Mouse (Mus musculus) small intestine, adult 2 months (tissue): ENCODE data around the gene Smco2.

Source experiments
- CTCF ChIP-seq: fragments of 200-500 bp; IDR thresholded peaks from 2 replicates; pipeline ENCODE4 v1.5.1; 2012; ENCODE audit warnings: low read depth, mild to moderate bottlenecking, control low read depth, inconsistent platforms, low read length, moderate library complexity, mixed read lengths; ENCODE audit not compliant: insufficient replicate concordance, insufficient read length; ENCODE audit errors: extremely low read depth
- POLR2A ChIP-seq: fragments of 200-500 bp; IDR thresholded peaks from 2 replicates; pipeline ENCODE4 v1.6.1; 2012; ENCODE audit warnings: low read depth, mild to moderate bottlenecking, control low read depth, inconsistent platforms, low read length, moderate library complexity

DNA sequence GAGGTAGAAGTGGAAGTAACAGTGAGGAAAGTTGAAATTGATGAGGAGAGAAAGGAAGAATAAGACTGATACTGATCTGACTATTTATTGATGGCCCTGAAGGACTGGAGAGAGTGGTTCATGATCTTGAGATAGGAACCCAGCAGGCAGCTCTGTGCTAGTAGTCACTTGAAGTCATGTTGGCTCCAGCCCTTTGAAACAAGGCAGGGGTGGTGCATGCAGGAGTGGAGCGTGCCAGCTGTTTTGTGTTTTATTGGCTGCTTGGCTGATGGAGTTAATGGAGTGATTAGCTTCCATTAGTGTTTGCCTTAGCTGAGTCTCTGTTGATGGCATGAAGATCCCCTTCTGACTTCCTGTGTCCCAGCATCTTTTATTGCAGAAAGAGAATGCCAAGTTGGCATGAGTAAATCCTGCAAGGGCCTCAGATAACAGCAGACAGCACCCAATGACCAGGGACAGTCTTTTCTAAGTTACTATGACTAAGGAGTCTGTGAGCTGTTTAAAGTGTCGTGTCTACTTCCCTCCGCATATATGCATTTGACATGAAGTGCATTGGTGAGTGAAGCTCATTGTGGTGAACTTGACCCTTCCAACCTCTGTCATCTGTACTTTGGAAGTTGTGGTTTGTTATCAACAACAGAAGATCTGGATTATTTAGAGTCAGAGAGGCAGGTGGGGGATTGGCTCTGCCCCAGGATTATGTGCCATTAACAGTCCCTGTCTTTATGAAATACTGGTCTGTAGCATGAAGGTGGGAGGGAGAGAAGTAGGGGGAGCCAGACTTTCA lies 56.3 kb downstream of the Smco2 start:
- TF ChIP-seq CTCF = no peak
- no peak for TF ChIP-seq POLR2A
